Mouse (Mus musculus) small intestine, adult 2 months (tissue): ENCODE results near the gene Otogl.

Source experiments
- CTCF ChIP-seq: fragments of 200-500 bp; IDR thresholded peaks from 2 replicates; pipeline ENCODE4 v1.5.1; 2012; ENCODE audit warnings: low read depth, mild to moderate bottlenecking, control low read depth, inconsistent platforms, low read length, moderate library complexity, mixed read lengths; ENCODE audit not compliant: insufficient replicate concordance, insufficient read length; ENCODE audit errors: extremely low read depth
- POLR2A ChIP-seq: fragments of 200-500 bp; IDR thresholded peaks from 2 replicates; pipeline ENCODE4 v1.6.1; 2012; ENCODE audit warnings: low read depth, mild to moderate bottlenecking, control low read depth, inconsistent platforms, low read length, moderate library complexity

- TF ChIP-seq CTCF (no peak), POLR2A (no peak)
Observed at GRCm38 (mm10) chr10:107860235-107860917, 51.6 kb downstream of the Otogl start.
